Mouse (Mus musculus): Measurements from ENCODE around the gene Sgcb.

DNA sequence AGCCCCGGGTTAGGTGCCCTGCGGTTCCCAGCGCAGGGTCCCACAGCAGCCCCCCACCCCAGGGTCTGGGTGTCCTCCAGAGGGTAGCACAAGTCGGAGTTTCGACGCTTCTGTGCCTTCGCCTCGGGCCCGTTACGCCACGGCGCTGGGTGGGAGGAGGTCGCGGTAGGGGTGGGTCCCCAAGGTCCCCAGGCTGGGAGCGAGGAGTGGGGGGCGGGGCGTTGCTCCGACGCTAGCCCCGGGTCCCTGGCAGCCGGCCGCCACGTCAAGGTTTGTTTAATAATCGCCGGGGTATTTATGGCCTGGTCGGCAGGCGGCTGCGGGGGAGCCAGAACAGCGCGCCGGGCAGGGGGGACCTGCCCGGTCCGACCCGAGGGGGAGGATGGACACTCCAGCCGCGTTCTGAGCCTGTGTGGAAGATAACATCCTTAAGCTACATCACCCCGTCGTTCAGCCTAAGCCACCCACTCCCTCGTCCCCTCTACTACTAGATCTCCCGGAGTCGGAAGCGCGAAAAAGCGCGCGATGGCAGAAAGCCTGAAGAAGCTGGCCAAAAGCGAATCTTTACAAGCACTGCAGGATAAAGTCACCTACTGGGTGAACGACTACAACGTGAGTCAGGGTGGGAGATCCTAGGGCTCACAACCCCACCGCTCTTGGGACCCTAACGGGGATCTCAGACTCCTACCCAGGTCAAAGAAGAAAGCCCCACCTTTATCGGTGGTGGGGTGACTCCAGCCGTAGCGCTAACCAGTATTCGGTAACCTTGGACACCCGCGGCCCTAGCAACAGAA, 3.7 kb upstream of the Sgcb start, which contains the start of gene Spata18:
- TF ChIP-seq CTCF (IDR thresholded peaks at IDR 0.05; ENCODE audit: low read depth, low read length) (no peak), POLR2A (IDR thresholded peaks at IDR 0.05; ENCODE audit: extremely low read depth, insufficient read depth, low read length) (no peak)

Measured in liver, adult 2 months (tissue).